Mouse (Mus musculus) layer of hippocampus, postnatal 14 days (tissue): ENCODE results near the gene Plagl2. TPM values are rescaled to one million over a fixed set of nuclear protein-coding genes. Genes with fewer than 3 reads are reported as not detected.

Experiments used
- DNase-seq, 2 experiments: peaks; one replicate each; pipeline ENCODE4 v3.0.0; 2021 to 2022; ENCODE audit warnings: low spot score in 2 of 2, mixed read lengths in 1 of 2
- total RNA-seq, 2 experiments: library from RNA; stranded (reverse); gene quantifications; 2 replicates each; pipeline ENCODE4 v1.2.3; 2021

Plagl2 gene
- total RNA-seq, 2 experiments from 2014 or later, result 4.5 to 5.3 TPM

DNA sequence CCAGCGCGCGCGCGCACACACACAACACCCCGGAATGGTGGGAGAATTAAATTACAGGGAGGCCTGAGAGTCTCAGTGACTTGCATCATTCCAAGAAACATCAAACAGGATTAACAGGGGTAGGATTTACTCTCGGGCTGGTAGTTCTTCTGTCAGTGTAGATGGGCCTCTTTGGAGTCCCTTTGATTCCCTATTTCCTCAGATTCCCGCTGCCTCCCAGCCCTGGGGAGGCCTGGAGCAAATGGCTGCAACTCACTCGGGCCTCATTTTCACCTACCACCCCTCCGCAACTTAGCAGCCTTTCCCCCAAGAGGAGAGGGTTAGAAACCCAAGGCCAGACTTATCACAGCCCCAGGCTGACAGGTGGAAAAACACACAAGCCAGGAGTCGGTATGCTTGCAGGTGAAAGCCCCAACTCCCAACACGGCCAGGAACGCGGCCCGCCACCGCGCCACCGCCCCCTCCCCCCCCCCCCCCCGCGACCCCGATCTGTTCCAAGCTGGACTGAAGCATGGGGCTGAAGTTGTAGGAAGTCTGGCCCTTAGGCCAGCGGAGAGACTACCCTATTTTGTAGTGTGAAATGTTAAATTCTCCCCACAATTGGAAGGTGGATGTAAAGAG is 1.3 kb downstream of the Plagl2 start:
- no peak for DNase-seq

DNA sequence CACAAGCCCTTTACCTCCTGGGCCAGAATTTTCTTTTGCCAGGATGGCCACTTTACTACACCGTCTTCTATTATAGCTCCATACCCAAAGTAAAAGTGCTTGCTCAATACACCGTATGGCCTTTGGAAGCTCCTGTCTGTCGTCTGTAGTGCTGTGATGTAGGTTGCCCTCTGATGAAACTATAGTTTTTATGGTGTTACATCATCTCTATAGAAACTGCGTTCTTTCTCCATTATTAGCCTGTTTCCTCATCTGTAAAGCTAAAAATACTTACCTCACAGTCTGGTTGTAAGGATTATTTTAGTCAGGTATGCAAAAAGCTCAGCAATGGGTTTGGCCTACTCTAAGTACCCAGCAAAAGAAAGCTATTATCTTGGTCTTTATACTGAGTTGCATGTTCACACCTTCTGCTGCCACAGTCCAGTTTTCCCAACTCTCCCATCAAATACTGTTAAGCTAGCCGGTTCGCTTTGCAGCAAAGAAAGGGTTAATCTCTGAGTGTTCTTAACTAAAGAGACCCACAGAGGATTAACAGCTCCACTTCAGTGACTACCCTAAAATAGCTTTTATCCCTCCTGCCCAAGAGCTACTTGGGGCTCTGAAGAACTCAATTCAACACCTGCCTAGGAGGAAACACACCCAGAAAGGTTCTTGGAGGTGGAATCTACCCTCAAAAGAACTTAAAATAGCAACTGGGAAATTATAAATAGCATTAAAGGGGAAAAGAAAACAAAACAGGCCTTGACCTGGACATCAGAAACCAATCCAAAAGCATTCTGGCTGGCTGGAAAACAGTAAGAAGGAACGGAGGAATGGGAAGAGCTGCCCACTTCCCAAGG is 2.0 kb downstream of the Plagl2 start:
- no peak for DNase-seq

DNA sequence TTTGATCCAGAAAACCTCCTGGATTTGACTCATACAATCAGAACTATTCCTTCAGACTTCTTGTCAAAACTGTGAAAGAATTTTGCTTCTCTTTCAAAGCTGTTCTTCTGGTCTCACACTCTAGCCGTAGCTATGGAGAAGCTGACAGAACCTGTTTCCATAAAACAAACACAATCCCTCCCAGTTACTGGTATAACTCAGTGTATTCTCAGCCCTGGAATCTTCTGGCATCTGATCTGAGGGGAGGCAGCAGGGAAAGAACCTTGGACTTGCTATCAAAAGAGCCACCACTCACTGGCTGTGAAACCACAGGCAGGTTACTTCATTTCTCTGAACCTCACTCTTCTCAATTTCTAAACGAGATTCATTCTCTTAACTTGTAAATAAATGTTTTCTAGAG is 2.8 kb downstream of the Plagl2 start:
- no peak for DNase-seq

DNA sequence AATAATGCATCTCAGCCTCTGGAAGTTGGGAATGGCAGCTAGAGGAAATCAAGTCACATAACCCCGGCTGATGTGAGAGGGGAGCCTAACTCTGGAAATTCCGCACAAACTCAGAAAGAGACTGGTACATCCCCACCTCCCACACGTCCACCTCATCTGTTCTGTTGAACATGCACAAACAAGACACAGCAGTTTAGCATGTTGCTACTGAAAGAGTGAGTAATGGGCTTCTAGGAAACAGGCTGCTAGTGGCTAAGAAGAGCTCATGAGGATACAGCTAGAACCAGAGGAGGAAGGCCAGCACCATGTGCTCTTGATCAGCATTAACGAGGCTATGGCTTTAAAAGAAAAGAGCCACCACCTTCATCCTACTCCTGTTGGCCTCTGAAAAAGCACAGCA is 3.3 kb downstream of the Plagl2 start:
- no peak for DNase-seq

DNA sequence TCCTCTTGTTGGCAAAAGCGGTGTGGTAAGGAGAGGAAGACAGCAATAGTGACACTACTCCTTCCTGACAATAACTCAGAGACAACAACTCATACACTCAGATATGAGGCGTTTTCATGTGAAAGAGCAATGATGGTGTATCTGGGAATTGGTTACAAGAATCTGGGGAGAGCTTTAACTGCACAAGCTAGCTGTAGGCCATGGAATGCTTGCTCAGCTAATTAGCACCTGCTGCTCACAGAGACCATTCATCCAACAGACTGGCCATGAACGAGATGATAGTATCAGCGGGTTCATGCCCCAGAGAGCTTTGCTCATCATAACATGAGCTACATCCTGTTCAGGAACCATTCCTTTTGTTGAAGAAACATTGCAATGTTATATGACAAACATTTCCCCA is 4.0 kb downstream of the Plagl2 start:
- DNase-seq, result no peak

DNA sequence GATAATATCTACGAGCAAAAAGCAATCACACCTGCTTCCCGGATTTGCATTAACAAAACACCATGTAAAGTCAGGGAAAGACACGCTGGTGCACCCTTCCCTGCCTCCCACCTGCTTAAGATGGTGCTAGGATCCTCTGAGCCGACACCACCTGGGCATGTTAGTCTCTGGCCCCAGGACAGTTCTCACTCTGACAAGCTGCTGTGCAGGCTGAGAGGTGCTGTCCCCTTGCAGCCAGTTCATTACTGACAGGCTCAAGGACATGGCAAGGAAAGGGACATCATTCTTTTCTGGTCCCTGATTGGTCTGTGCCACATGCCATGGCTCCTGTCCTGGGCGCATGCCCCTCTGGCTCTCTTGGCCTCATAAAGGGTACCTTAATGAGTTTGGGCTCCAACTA is 12.7 kb downstream of the Plagl2 start:
- no peak for DNase-seq

DNA sequence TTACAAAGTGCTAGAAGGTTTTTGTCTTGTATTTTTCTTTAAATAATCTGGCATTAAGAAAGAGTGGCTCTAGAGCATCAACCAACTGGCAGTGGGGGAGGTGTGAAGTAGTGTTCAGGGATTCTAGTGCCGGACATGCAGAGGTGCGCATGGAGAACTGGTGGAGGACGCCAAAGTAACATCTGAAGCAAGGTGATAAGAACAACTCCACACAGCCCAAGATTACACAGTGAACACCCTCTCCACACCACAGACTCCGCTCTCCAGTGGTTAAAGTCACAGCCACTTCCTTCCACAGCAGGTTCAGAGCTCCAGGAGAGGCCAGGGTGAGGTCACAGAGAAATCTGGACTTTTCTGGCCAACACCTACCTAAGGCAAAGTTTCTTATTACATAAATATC is 13.3 kb downstream of the Plagl2 start:
- no peak for DNase-seq

DNA sequence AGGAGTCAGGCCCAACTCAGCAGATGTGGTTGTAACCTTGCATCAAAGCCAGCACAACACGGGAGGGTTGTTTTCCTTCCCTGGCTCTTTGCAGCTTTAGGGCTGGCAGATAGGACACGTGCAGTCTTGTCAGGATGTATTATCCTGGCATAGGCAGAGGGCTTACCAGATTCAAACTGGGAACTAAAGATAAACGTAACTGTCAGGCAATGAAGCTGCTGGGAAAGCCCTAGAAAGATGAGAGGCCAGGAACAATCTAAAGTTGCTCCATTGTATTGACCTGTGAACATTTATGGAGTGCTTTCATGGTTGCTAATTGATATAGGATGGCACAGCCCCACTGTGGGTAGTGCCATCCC is 15.7 kb downstream of the Plagl2 start:
- no peak for DNase-seq

DNA sequence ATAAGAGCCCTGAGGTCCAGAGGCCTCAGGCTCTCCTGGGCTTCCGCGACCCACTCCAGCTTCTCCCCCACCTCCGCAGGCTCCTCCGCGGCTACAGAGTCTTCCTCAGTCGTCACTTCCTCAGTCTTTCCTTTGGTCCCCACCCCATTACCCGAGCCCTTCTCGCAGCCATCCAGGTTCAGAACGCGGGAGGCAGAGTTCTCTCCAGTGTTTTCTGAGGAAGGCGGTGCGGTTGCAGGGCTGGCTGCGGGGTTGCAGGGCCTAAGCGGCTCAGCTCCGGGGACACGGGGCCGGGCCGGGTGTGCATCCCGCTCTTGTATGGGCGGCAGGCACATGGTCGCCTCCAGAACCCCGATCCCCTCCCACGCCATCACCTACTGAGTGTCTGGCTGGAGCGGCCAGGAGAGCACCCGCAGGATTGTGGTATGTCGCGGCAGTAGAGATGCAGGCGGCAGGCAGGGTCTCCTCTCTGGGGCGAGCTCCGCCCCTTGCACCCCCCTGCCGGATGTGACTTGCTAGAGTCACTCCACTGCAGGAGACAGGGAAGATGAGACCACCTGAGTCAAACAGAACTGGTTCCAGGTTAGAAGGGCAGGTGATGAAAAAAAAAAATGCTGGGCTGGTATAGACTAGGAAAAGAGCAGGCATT is 16.2 kb downstream of the Plagl2 start, which contains the start of gene Tspyl3:
TSS of gene Tspyl3 (minus strand) at position 496 of the 649 bp plus-strand sequence.
- peak; percentile 59 to 63 for DNase-seq

DNA sequence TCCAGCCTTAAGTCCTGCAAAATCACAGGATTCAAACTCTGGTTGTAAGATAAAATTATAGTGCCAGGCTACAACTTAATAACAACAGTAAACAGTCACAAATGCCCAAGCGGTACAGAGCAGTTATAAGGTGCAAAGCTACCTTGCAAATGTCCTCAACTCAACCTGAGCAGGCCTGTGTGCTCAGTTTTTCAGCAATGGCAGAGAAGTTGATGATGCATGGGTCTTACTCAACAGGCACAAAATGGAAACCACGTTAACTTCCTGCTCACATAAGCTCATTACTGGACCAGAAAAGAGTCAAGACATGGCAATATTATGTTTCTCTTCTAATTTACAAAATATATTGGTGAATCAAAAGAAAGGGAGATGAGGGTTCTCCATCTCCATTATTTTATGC is 18.7 kb downstream of the Plagl2 start:
- DNase-seq, result no peak

DNA sequence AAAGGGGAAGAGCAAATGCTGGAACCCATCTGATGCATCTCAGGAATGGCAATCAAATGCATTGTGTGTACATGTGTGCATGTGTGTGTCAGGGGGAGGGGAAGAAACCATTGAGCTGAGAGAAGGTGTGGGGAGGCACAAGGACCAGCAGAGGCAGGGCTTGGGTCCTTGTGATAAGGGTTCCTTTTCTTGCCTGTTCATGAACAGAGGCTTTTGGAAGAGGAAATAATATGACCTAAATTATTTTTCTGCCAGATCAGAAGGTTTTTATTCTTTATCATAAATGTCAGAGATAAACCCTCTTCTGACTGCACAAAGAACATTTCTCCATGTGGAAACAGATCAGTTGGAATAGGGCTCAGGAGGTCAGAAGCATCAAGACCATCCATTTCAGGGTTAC is 19.1 kb downstream of the Plagl2 start:
- no peak for DNase-seq

DNA sequence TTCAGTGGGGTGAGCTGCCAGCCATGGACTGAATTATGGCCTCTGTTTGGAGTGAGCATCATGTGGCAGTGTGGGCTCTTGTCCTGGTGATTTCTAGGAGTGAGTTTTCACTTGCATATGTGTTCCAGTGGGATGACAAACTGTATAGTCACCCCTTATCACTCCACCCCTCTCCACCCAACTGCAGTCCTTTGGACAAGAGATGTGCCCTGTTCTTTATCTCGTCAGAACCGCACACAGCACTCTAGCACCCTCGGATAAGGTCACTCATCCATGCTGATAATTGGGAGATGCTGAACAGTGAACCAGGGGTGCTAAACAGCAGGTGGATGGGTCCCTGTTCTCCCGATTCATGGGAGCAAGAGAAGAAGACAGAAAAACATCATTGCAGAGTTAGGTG is 19.6 kb downstream of the Plagl2 start:
- no peak for DNase-seq

DNA sequence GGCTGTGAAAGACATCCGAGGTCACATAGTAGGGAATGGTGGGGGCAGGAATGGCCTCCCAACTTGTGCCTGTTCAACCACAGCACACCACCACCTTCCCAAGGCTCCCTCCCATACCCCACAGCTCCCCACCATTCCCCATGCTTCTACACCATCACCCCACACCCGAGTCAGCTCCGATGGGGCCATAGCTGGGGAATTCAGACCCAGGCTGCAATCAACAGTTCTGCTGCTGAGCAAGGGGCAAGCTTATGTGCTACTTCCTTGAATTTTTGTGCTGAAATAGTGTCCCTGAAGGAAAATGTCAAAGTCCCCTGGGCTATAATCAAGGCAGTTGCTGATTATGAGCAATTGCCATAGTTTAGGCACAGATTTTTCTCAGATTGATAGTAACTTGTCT is 22.7 kb downstream of the Plagl2 start:
- DNase-seq, result no peak

DNA sequence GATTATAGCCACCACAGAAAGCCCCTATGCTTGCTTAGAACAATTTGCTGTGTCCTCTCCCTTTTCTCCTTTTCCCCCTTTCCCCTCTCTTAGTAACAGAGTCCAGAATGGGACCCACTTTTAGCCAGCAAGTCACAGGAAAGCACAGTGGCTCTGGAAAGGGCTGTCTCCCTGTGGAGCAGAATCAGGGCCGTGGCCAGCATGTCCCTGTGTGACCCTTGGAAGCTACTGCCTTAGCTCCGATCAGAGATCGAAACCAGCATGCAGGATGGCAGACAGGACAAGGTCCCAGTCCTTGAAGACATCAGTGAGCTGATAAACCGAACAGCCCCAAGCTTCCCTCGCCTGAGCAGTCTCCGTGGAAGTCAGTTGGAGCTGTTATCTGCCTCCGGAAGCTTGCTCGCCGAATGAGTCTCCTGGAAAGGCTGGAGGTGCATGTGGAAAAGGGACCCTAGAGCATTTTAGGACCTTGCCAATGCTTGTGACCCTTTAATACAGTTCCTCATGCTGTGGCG is 23.3 kb downstream of the Plagl2 start:
- DNase-seq, result no peak

DNA sequence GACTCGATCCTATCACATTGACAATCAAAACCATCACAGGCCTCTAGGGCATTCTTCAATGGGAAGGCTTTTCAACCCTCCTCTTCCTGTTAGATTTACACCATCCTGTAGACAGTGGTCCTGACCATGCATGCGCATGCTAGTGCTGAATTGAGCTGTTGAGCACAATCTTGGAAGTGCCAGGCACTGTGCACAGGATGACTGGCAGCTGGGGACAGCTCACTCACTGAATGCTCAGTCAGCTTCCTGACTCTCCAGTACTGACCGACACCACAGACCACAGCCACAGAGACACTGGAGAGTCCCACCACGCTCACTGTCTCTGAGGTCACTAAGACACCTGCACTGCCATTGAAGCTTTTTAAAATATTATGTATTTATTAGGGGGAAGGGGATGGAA is 25.8 kb downstream of the Plagl2 start:
- DNase-seq, result no peak

DNA sequence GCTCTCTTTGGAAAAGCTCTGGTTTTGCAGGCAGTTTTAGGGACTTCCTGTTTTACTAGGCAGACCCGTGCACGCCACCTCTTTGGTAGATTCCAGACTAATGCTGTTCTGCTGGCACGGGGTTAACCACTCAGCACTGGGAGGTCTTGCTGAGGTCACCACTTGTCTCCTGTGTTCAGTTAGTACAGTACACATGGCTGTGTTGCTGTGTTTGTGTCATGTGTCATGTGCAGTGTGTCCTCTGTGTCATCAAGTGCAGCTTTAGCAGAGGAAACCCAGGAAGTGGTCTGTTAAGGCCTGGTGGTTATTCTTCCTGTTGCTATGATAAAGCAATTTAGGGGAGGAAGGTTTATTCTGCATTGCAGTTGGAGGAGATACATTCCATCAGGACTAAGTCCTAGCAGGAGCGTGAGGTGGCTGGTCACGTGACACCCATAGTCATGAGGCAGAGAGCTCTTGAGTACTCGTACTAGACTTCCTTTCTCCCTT is 26.4 kb downstream of the Plagl2 start:
- DNase-seq, result no peak

DNA sequence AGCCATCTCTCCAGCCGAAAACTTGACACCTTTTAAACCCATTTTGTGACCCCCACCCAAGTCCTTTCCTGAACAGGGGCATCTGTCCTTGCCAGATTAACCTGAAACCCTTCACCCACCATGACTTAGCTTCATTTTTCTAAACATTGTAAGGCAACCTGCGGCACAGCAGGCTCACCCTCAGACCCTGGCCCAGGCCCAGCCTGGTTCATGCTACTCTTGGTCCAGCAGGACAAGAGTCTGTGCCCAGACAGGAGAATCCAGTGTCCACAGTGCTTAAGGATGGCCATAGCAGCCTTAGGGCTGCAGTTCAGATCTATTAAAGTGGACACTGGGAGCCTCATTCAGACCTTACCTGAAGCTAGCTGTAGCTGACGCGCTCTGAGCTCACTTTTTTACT is 27.9 kb downstream of the Plagl2 start:
- DNase-seq, result no peak

DNA sequence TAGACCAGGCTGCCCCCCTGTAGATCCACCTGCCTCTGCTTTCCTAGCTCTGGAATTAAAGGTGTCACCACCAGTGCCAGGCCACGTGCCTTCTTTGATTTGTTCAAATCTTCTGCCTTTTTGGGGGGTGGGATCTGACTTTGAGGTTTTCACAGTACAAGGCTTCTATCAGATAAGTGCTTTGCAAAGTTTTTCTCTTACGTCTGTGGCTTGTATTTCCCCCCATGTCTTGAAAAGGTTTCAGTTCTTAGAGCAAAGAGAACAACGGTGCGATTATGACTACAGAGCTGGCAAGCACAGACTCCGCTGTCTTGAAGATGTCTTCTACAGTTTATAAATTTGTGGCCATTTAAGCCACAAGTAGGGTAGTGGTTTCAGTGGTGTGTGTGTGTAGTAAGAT is 29.8 kb downstream of the Plagl2 start:
- DNase-seq, result no peak

DNA sequence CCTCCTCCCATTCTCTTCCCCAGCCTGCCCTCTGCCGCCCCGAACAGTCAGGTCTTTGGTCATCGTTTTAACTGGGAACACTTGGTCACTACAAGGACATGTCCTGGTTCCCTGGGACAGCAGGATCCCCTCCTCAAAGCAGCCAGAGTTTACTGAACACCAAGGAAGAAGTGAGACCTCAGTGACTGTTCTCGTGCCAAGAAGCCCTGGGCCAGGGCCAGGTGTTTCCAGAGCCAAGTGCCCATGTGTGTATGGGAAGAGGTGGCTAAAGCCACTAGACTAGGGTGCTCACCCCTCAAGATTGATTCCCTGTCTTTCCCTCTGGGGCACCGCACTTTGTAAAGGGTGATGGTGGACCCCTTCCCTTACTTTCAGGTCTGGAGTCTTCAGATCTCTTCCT is 31.9 kb downstream of the Plagl2 start:
- DNase-seq, result no peak

DNA sequence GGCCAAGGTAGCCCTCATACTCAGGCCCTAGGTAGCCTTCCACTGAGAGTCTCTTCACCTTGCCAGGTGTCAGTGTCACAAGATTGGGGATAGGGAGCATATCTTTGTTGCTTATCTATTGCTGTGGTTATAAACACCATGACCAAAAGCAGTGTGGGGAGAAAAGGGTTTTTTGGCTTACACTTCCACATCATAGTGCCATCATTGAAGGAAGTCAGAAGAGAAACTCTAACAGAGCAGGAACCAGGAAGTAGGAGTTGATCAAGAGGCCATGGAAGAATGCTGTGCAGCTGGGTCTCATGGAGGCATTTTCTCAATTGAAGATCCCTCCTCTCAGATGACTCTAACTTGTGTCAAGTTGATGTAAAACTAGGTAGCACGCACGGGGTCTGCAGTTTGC is 33.1 kb downstream of the Plagl2 start:
- DNase-seq, result no peak

DNA sequence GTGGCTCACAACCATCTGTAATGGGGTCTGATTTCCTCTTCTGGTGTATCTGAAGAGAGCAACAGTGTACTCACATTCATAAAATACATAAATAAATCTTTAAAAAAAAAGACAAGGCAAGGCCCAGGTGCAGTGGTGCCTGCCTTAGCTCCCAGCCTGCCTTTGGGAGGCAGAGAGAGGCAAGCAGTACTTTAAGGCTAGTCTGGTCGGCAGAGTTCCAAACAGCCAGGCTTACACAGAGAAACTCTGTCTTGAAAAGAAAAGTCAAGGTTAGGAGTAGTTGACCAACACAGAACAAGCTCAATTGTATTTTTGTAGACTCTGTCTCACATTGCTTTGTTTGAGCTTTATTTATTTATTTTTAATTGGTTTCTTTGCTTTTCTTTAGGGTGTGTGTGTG is 38.5 kb downstream of the Plagl2 start:
- no peak for DNase-seq

DNA sequence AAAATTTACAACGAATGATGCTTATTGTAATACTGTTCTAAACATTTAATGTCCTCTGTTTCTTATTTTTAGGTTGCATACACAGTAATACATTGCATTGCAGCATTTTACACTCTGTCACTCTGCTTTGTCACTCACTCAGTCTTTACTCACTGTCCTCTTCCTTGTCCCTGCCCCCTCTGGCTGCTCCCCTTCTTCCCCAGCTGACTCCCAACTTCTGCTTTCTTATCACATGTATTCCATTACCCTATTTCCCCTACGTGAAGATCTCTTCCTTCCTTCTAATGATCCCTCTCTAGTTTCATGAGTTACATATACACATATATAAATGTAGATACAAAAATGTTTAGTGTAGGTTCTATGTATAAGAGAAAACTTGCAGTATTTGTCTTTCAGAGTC is 42.1 kb downstream of the Plagl2 start:
- no peak for DNase-seq
